Mouse (Mus musculus) ES-E14 (cell line): ENCODE measurements around the gene Arhgef10l. TPM values are rescaled to one million over a fixed set of nuclear protein-coding genes. Genes with fewer than 3 reads are reported as not detected.

Experiments
- DNase-seq: peaks from one replicate; pipeline ENCODE4 v3.0.0-alpha.2; 2013; ENCODE audit warnings: low read depth, low spot score
- H3K27ac ChIP-seq: 2 replicates; pipeline ENCODE4 v1.5.1; 2012; ENCODE audit warnings: low read depth, mild to moderate bottlenecking, low read length, moderate library complexity, mixed read lengths; ENCODE audit not compliant: poor library complexity, insufficient read depth, severe bottlenecking
- H3K36me3 ChIP-seq: 2 replicates; pipeline ENCODE4 v1.6.1; 2012; ENCODE audit warnings: mild to moderate bottlenecking, low read length, moderate library complexity, mixed read lengths; ENCODE audit not compliant: control insufficient read depth, poor library complexity, insufficient read depth, severe bottlenecking
- H3K4me1 ChIP-seq, 2 experiments: fragments of 150-350 bp in 1 of 2; sonication (generic) in 1 of 2; 2 replicates each; pipeline ENCODE4 v1.6.1; 2012; ENCODE audit warnings: low read length in 2 of 2, mild to moderate bottlenecking in 1 of 2, mixed read lengths in 1 of 2; ENCODE audit not compliant: control insufficient read depth in 2 of 2, insufficient read depth in 2 of 2, poor library complexity in 1 of 2
- H3K4me3 ChIP-seq, 2 experiments: fragments of 150-350 bp in 1 of 2; sonication (generic) in 1 of 2; 2 replicates each; pipeline ENCODE4 v1.5.1; 2012; ENCODE audit warnings: low read length in 2 of 2, low read depth in 1 of 2, mild to moderate bottlenecking in 1 of 2, mixed read lengths in 1 of 2; ENCODE audit not compliant: insufficient read depth in 1 of 2, poor library complexity in 1 of 2, severe bottlenecking in 1 of 2
- H3K9ac ChIP-seq: 2 replicates; pipeline ENCODE4 v1.6.1; 2012; ENCODE audit warnings: low read depth, mild to moderate bottlenecking, low read length, mixed read lengths; ENCODE audit not compliant: poor library complexity, insufficient read depth, severe bottlenecking
- H3K9me3 ChIP-seq: fragments of 150-350 bp; sonication (generic); 2 replicates; pipeline ENCODE4 v1.6.1; 2012; ENCODE audit warnings: low read depth, mild to moderate bottlenecking, low read length; ENCODE audit not compliant: control insufficient read depth, insufficient read depth
- CHD2 ChIP-seq: IDR thresholded peaks from 2 replicates; pipeline ENCODE4 v1.6.1; 2014; ENCODE audit warnings: mild to moderate bottlenecking, low read depth, low read length, inconsistent platforms
- HCFC1 ChIP-seq: IDR thresholded peaks from 2 replicates; pipeline ENCODE4 v1.6.1; 2012; ENCODE audit warnings: low read length, inconsistent platforms, borderline replicate concordance; ENCODE audit not compliant: insufficient read depth
- MAFK ChIP-seq: IDR thresholded peaks from 2 replicates; pipeline ENCODE4 v1.6.1; 2014; ENCODE audit warnings: mild to moderate bottlenecking, low read depth, low read length, inconsistent platforms; ENCODE audit not compliant: insufficient read depth
- ZC3H11A ChIP-seq: IDR thresholded peaks from 2 replicates; pipeline ENCODE4 v1.6.1; 2012; ENCODE audit warnings: low read depth, mild to moderate bottlenecking, inconsistent platforms, low read length, borderline replicate concordance
- ZNF384 ChIP-seq: IDR thresholded peaks from 2 replicates; pipeline ENCODE4 v1.6.1; 2012; ENCODE audit warnings: low read depth, low read length, inconsistent platforms
- in situ Hi-C, 2 experiments: fragments of 600-800 bp; cut with MboI; formaldehyde crosslinking; loops; one replicate each; pipeline ENCODE4 v1.15.1; 2025; ENCODE audit warnings: low sequenced_read_pairs in 2 of 2, inconsistent platforms in 1 of 2; ENCODE audit not compliant: unreplicated experiment in 2 of 2
- total RNA-seq: library from RNA; depleted of rRNA; stranded (reverse); fragments of 300-350 nt; gene quantifications from 2 replicates; pipeline ENCODE4 v1.2.3, GENCODE M21; 2012

The Arhgef10l gene
- total RNA-seq, 1 experiment: 14.8 TPM

DNA sequence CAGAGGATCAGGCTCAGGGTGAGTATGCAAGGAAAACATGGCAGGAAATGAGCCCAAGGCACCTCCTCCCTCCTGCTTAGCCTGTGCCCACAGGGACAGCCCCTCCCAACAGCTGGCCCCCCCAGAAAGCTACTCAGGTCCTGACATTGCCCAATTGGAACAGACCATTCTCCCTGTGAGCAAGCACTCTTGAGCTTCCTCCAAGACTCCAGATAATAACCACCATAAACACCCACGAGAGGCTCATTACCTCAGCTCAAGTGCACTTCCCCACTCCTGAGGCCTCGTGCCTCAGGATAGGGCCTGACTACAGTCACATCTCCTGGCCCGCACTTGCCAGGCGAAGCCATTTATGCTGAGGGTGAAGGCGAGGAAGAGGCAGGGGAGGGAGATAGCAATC is 67.0 kb downstream of the Arhgef10l start:
- Histone ChIP-seq H3K36me3 (no peaks in the 10 kb centered on the region; the same call in 1 of the 2 replicates), H3K4me3 (no peak overlapping the region), H3K9me3 (no peaks in the 10 kb centered on the region), H3K9ac (no peak overlapping the region), H3K27ac (no peak overlapping the region), H3K4me1 (peaks cover 0 to 5% of the 10 kb centered on the region in 2 experiments; a peak in 1 of 4 replicates)
- in situ Hi-C loops: loop anchor here in 1 of 2 experiments (10.0 kb wide), 1 partner anchor 76 kb away; no protein-coding TSS in a partner anchor
- DNase-seq: no peak
- TF ChIP-seq ZC3H11A (no peak), HCFC1 (no peak), CHD2 (no peak), MAFK (no peak), ZNF384 (no peak)

DNA sequence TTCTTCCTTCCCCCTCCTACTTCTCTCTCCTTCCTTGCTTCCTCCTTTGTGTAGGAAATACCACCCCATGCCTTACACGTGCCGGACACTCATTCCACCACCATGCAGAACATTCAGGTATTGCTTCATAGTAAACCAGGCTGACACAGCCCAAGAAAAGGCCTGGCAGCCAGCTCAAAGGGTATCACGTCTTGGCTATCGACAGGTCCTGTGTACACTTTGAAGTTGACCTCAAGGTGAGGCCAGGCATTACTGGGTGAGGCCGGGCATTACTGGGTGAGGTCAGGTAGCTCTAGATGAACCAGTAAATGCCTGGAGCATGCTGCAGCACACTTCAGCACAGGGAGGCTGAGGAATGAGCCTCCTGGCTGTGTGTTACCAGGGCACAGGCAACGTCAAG is 67.9 kb downstream of the Arhgef10l start:
- Histone ChIP-seq H3K4me1 (peaks cover 0 to 5% of the 10 kb centered on the region in 2 experiments; a peak in 1 of 4 replicates), H3K36me3 (no peaks in the 10 kb centered on the region; the same call in 1 of the 2 replicates), H3K9ac (no peak overlapping the region), H3K9me3 (no peaks in the 10 kb centered on the region), H3K4me3 (no peak overlapping the region), H3K27ac (no peak overlapping the region)
- DNase-seq: no peak
- TF ChIP-seq MAFK (no peak), ZNF384 (no peak), ZC3H11A (no peak), CHD2 (no peak), HCFC1 (no peak)
- in situ Hi-C loops: loop anchor here in 1 of 2 experiments (10.0 kb wide), 1 partner anchor 77 kb away; no protein-coding TSS in a partner anchor

DNA sequence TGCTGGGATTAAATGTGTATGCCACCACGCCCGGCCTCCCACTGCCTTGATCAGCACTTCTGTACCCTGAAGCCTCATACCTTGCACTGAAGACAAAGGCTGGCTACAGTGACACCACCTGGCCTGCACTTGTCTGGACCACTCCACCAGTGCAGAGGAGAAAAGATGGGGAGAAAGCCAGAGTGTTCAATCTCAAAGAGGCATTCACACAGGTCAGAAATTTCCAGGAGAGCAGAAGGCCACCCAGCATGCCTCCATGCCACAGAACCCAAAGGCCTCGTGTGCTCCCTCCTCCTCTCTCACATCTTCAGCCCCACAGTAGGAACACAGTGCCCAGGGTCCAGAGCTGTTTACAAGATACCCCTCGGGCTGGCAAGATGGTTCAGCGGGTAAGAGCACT is 68.4 kb downstream of the Arhgef10l start:
- no peaks in the 10 kb centered on the region for H3K9me3 ChIP-seq
- no peak for DNase-seq
- H3K36me3 ChIP-seq: no peaks in the 10 kb centered on the region; the same call in 1 of the 2 replicates
- H3K27ac ChIP-seq: no peak overlapping the region
- in situ Hi-C loops: loop anchor here in 1 of 2 experiments (10.0 kb wide), 1 partner anchor 77 kb away; no protein-coding TSS in a partner anchor
- H3K4me3 ChIP-seq: no peak overlapping the region
- TF ChIP-seq HCFC1 (no peak), ZC3H11A (no peak), CHD2 (no peak), MAFK (no peak), ZNF384 (no peak)
- peaks cover 0 to 5% of the 10 kb centered on the region in 2 experiments; a peak in 1 of 4 replicates for H3K4me1 ChIP-seq
- no peak overlapping the region for H3K9ac ChIP-seq

DNA sequence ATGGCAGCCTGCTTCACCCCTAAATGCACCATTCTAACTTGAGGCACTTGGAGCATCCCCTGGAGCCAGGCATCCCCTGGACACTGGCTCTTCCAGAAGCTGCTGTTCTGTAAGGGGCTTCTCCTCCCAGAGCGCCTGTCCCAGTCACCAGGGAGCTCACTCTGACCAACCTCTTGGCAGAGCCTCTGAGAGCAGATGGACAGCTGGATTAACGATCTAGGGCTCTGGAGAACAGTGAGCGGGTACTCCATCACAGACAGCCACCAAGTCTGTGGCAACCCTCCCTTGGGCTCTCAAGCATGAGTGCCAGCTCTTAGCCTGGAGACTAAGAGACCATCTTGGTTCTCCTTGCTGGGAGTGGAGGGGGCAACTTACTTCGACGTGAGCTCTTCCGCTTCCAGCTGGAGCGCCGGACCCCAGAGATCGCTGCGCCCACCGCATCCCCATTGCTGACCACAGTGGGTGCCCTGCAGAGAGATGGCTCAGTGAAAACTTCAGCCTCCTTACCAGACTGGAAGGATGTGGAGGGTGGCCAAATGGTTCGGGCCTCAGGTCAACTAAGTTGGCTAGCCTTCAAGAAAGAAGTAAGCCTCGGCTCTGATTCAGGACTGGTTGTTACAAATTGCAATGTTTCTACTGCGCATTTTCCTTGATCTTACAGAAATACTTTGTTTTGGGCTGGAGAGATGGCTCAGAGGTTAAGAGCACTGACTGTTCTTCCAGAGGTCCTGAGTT is 71.9 kb downstream of the Arhgef10l start:
- in situ Hi-C loops: loop anchor here in 1 of 2 experiments (10.0 kb wide), 1 partner anchor 81 kb away; no protein-coding TSS in a partner anchor
- no peak overlapping the region for H3K9ac ChIP-seq
- no peaks in the 10 kb centered on the region for H3K9me3 ChIP-seq
- H3K4me1 ChIP-seq: no peaks in the 10 kb centered on the region
- no peak overlapping the region for H3K27ac ChIP-seq
- no peak overlapping the region for H3K4me3 ChIP-seq
- H3K36me3 ChIP-seq: no peaks in the 10 kb centered on the region; the same call in 1 of the 2 replicates
- no peak for DNase-seq
- TF ChIP-seq ZC3H11A (no peak), ZNF384 (no peak), MAFK (no peak), HCFC1 (no peak), CHD2 (no peak)
